Mouse (Mus musculus) G1E (cell line): Measurements from ENCODE around the gene Gm17018.

Experiments
- CTCF ChIP-seq: IDR thresholded peaks from 2 replicates; pipeline ENCODE4 v1.5.1; 2012; ENCODE audit warnings: low read depth, low read length, inconsistent platforms, mixed read lengths
- POLR2AphosphoS5 ChIP-seq: IDR thresholded peaks from 2 replicates; pipeline ENCODE4 v1.6.1; 2012; ENCODE audit warnings: low read depth, low read length, inconsistent platforms; ENCODE audit not compliant: insufficient replicate concordance

GRCm38 (mm10) chr19:45614375-45614774 is 54.0 kb downstream of the Gm17018 start:
- TF ChIP-seq CTCF (no peak), POLR2AphosphoS5 (no peak)
